Mouse (Mus musculus) A20 (cell line): Measurements from ENCODE around the gene Naa38.

Experiments
- DNase-seq: peaks from one replicate; pipeline ENCODE4 v3.0.0-alpha.2; 2011; ENCODE audit warnings: low read depth, low spot score

The Naa38 gene

DNA sequence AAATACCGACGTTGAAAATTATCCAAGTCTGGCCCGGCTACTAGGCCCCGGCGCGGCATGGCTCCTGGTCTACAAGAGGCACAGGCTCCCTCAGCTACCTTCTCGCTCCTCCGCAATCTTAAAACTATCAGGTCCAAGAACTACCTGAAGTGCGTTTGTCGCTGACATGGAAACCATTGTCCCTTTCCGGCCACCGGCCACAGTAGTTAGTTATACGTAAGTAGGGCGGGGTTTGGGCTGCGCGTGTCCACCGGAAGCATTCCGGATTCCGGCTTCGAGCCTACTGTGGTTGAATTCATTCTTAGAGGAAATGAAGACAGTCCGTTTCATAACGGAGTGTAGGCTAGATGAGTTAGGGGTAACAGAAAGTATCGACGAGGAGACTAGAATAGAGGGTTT is at the start of gene Naa38, which contains the start of gene Cyb5d1:
Gene Naa38, plus strand, starts transcription at position 253 of the 399 bp plus-strand sequence.
Gene Cyb5d1, minus strand, starts transcription at position 397 of the 399 bp plus-strand sequence.
- peak; percentile 97 for DNase-seq

DNA sequence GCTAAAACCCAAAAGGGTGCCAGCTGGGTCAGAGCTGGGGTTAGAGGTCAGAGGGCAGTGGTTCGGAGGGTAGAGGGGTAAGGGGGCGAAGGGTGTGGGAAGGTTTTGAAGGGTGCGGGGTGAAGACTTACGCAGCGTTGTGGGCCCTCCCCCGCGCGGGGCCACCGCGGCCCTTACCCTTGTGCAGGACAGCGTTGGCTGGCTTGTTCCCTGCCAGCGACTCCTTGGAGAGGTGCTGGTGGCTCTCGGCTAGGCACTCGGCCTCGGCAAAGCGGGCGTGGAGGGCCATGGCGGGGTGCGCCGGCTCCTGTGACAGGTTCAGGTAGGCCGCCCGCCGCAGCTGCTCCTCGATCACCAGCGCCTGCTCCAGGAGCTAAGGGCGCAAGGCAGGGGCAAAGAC is 48.8 kb upstream of the Naa38 start:
- DNase-seq, result no peak

DNA sequence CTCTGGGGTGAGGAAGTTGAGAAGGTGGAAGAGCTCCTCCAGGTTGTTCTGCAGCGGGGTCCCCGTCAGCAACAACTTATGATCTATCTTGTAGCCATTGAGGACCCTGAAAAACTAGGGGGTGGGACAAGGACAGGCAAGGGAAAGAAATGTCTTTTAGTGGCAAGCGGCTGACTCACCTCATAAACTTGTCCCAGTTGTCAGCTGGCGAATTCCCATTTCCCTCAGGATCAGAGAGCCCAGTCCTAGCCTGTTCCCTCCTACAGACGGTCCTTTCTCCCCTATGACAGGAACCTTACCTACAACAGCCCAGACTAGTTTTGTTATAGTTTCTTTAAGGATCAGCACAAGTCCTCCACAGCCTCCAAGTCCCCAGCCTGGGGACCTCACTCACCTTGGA is 38.7 kb upstream of the Naa38 start:
- DNase-seq, result no peak

DNA sequence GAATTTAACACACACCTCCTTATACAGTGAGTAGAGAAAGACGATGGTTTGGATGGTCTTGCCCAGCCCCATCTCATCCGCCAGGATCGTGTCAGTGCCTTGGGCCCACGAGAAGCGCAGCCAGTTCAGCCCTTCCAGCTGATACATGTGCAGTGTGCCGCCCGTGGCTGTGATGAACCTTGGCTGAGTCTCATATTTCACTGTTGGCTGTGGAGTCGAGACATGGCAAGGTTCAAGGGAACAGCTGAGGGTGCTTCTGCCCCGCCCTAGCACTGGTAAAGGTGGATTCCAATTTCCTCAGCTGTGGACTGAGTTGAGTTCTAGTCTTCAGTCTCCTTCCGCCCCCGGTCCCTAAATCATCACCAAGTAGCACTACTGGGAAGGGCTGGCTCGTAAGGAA is 37.6 kb upstream of the Naa38 start:
- DNase-seq, result no peak

DNA sequence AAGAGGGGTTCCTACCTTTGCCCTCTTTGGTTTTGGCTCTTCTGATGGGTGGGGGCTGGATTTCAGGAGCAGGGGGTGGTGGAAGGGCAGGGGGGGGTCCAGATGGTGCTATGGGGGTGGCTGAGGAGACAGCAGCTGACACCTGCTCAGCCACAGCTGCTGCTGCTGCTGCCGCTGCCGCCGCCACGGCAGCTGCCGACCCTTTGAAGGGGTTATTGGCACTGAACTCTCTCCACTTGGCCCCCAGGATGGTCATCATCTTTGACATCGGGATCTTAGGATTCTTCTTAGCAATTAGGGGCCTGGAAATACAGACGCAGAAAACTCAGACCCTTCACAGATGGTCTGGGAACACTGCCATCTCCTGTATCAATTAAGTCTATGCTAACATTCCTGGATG is 33.3 kb upstream of the Naa38 start:
- DNase-seq, result no peak

DNA sequence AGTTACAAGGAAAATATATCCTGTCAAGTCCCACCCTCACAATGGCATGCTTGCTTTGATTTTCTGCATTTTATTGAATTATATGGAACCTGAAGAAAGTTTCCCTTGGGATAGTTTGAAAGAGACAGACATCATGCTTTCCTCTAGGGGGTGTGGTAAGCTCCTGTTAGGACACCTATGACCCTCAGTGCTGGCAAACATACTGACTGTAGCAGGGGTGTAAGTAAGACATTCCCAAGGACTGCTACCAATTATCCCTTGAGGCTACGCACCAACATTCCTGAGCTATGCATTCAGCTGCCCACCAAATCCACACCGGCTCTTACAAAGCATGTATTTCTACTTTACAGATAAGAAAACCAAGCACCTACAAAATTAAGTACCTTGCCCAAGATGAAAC is 32.8 kb upstream of the Naa38 start:
- no peak for DNase-seq

DNA sequence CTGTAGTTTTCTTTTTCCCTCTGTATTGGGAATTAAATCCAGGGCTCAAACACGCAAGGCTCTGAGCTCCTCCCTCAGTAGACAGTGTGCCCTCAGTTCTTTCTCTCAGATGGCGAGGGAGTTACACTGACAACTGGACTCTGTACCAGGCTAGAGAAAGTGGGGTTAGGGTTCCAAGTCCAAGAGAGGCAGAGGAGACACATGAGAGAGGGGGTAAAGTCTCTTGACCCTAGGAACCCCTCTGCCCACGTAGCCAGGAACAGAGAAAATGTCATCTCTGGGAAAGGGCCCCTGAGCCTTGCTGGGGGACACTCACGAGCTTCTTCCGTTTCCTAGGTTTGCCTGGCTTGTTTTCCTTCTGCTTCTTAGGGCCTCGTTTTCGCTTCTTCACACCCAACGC is 30.9 kb upstream of the Naa38 start:
- no peak for DNase-seq

DNA sequence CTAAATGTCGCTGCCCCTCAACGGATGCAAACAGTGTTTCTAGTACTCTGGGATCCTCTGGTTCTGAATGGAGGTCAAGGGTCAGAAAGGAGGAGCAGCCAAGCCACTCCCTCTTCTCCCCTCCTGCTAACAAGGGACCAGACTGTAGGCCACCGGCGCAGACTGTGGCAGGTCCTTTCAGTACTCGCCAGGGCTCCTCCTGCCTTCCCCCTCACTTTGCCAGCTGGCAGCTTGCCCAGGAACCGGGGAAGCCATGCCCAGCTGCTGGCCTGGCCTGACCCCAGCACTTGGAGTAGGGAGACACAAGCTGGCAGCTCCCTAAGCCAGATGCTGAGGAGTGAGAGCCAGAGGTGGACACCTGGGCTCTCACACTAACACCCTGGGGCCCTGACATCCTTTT is 30.4 kb upstream of the Naa38 start:
- no peak for DNase-seq

DNA sequence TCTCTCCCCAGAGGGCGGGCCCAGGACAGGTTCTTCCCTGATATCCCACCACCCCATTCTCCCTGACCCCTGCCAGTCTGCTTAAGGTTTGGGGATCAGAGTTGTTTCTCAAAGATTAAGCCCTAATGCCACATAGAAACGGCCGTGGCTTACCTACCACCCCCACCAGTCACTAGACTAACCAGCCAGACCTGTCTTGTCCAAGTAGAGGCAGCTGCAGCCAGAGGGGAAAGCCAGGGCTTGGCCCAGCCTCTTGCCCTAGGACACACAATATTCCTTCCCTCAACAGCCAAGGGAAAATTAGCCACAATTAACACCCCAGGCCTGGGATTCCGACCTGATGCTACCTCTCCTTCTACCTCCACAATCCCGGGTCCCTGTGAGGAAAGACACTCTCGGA is 29.6 kb upstream of the Naa38 start:
- DNase-seq, result no peak

DNA sequence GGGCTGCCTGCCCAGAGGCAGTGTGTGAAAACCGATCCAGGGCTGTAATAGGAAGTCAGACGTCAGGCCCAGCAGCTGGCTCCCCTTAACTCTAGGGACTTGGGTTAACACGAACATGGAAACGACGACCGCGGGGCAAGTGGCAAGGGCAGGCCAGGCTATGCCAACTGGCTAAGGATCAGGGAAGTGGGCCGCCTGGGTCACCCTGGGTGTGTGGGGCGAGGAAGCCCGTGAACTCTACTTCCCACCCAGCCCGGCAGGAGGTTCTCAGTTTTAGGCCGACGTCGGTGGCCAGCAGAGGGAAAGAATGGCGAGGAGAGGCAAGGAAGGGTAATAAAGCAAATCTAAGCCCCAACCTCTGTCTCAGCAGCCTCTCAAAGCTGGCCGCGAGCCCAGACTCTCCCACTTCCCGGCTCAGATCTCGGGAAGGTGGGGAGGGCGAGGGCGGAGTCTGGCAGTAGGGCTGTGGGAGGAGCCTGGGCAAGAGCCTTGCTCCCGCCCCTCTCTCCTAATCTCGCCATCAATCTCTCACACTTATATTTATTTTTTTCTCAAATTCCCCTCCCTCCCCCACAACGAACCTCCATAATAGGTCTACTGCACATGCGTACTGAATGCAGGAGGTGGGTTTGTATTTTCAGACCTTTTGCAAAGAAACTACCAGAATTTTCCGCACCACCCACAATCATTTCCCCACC is 29.0 kb upstream of the Naa38 start:
- peak; percentile 89 for DNase-seq

DNA sequence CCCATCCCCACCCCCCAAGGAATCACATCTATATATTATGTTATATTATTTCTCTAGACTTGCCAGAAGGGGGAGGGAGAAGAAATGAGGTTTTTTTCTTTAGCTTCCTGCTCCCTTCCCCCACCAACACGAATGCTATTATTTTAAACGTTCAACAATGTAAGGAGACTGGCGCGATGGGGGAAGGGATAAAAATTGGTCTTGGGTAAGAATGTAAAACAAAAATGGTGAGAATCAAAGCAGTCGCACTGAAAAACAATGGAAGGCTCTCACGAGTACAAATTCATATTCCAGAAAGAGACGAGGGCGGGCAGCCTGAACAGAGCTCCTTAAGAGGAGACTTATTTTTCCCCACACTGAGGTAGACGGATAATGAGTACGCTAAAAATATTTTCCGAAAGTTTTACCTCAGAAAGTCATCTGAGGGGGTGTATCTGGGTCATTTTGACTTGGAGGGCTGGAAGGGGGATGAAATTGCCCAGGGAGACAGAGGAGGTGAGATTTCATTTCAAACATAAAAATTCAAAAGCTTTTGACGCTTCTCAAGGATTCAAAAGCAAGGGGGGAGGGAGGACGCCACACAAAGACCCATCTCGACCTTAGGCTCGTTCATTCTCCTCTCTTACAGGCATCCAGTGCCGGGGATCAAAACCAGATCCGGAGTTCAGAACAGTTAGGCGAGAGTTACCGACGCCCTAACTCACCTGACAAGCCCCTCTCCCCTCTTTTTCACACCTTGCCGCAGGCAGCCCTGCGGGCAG is 28.3 kb upstream of the Naa38 start:
- peak; percentile 62 for DNase-seq

DNA sequence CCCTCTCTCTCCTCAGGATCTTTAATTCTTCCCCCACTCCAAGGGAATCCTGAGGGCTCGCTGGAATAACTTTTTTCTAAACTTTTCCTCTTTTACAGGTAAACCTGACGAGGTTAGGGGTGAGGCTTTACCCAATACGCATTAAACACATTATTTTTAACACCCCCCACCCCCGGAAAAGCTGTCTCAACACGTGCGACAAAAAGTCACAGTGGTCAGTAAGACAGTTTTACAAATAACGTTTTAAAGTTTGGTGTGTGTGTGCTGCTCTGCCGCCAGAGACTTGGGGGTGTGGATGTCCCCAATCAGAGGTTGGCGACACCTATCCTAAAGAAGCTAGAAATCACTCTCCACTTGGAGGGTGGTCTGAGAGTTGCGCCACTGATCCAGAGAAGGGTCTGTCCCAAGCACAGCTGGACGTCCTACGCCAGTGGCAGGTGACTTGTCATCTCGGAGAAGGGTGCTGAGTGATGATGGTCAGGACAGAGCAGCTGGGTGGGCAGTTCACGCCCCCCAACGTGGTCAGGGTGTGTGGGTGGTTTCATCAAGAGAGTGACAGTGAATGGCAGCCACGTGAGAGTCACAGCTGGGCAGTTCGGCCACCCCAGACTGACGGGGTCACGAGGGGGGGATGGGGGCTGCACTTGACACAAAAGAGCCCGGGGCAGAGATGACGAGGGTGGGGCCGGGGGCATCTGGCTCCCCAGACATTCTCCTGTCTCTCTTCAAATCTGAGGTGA is 27.5 kb upstream of the Naa38 start:
- peak; percentile 75 for DNase-seq

DNA sequence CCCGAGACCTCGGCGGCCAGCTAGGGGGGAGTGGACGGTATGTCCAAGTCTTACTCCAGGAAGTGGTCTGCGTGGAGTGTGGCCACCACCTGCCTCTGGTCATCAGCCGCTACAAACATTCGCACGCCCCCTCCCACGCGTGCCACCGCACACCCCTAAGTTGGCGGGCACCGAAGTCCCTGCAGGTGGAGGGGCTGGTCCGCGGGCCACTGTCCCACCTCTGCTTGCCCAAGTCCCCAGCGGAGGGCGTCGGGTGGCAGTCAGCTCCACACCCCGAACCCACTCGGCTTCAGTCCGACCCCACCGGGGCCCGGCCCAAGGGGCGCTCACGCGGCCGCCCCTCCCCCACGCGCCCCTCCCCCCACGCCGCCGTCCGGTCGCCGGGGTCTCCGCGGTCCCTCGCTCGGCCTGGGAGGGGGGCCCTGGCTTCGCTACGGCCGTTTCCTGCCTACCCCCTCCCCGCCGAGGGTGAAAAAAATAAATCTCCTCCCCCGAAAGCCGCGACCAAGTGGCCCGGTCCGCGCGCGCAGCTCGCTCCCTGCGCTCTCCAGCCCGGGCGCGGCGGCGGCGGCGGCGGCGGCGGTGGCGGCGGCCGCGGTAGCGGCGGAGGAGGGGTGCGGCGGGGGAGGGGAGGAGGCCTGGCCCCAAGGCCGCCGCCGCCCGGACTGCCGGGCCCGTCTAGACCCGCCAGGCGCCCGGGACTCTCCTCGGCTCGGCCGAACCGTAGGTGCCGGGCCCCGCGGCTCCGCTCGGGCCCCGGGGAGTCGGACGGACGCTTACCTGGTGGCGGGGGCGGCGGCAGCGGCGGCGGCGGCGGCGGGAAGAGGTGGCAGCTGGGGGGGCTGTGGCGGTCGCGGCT is 26.7 kb upstream of the Naa38 start:
- peak; percentile 57 for DNase-seq

DNA sequence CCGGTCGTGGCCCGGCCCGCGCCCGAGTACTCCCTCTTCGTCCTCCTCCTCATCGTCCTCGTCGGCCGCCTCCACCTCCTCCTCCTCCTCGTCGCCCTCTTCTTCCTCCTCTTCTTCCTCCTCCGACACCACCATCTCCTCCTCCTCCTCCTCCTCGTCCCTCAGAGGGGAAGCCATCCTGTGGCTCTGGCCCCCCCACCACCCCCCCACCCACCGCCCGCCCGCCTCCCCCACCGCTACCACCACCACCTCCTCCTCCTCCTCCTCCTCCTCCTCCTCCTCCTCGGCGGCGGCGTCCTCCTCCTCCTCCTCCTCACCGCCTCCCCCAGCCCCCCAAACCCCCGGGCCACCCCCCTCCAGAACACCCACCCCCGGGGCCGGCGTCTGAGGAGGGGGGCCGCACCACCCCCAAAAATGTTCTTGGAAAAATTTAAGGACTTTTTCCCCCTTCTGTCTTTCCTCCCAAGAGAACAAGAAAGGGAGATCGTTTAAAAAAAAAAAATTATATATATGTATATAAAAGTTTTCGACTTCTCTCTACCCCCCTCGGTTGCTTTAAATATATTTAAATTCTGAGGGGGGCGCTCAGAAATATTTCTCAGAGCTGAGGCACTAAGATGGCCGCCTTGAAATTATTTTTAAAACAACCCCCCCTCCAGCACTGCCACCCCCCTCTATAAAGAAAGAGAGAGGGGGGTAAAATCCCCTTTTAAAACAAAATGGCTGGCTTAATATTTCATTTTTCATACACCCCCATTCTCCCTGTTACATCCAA is 25.9 kb upstream of the Naa38 start, which contains the start of gene Chd3:
Gene Chd3, minus strand, starts transcription at position 192 of the 775 bp plus-strand sequence.
- DNase-seq, result peak; percentile 51

DNA sequence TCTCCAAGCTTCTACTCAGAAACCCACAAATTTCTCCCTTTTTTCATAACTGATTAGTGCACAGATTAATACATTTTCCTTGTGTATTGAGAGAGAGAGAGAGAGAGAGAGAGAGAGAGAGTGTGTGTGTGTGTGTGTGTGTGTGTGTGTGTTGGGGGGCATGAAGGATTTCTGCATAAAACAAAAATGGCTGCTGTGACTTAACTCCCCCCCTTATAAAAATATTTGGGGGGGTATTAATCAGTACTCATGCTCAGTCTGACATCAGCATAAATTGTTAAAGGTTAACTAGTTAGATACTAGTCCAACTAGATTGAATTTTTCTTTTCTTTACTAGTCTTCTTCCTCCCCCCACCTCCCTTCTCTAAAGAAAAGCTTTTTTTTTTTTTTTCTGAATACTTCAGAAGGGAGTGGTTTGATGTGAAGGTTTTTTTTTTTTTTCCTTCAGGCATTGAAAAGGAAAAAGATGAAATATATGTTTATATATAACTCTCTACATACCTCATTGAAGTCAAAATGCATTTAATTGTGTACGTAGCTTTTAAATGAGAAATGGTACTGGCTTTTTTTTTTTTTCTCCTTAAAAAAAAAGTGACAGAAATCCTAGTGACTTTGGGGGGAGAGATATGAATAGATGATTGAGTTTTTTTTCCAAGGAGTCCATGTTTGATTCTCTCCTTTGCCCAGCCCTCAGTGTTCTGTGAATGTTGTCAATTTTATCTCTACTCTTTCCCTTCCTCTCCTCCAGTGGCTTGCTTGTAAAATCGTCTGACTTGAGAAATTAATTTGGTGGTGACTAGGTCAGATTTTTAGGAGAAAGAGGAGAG is 25.1 kb upstream of the Naa38 start:
- no peak for DNase-seq

DNA sequence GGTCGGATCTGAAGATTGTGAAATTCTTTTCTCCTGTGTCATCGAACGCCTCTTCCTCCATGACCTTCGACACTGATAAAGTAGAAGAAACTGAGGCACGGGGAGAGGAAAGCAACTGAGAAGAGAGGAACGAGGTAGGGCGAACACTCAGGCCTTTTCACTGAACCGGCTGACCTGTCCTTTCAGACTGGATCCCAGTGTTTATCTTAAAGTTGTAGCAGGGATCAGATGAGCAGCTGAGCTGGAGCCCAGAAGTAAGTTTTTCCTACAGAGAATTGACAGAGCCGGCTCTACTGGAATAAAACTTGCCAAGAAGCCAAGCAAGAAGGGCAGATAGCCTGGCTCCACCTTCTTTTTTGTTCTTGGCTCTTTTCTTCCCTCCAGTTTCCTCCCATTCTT is 24.5 kb upstream of the Naa38 start:
- DNase-seq, result no peak

DNA sequence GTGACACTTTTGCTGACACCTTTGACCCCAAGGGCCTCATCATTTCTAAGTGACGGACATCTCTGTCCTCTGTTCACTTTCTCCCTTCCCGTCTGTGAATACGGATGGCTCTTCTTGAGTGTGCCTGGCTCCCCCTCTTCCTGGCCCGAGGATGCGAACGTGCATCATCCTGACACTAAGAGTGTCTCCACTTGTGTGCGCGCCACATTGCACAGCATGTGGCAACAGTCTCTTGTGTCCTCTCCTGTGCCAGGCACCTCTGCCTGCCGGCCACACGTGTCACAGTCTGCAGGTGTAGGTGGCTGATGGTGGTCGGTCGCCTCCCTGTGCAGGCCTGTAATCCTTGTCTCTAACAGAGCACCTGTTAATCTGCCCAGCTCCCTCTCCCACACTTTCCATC is 23.7 kb upstream of the Naa38 start:
- DNase-seq, result no peak

DNA sequence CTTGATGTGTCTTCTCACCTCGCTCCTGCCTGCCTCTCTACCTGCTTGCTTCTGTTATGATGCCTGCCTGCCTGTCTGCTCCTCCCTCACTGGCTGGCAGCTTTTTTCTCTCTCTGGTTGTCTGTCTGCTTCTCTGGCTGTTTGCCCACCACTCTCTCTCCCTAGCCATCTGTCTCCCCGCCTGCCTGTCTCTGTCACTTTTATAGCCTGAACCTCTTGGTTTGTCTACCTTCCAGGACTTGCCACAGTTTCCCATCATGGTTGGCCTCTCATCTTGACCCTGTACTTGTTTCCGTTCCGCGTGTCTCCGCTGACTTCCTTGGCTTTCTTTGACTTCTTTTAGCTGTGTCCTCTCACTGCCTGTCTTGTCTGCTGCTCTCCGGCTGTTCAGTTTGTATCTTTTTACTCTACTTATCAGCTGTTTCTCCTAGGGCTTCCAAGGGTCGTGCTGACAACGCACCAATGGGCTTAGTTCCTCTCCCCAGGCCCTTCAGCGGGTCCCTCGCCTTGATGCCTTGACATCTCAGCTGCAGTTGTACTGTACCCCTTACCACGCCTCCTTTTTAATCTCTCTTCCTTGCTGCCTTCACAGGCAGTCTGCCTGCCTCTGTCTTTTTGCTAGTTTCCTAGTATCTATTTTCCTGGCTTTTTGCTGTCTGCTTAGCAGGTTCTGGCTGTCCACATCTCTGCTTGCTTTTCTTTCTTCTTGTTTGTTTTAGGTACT is 23.1 kb upstream of the Naa38 start:
- DNase-seq, result no peak

DNA sequence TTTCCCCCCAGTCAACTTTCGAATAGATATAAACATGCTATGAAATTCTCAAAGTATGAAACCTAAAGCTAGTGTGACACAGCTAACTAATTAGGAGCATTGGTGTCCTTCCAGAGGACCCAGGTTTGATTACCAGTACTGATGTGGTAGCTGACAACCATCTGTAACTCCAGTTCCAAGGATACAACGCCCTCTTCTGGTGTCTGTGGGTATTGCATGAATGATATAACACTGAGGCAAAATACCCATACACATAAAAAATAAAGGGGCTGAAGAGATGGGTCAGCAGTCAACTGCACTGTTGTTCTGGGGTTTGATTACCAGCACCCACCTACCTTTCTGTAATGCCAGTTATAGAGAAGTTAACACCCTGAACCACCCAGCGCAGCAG is 22.5 kb upstream of the Naa38 start:
- peak; percentile 41 for DNase-seq
